Mouse (Mus musculus) megakaryocyte, embryonic 14.5 days (primary cell): ENCODE measurements at regions not wholly inside any gene's neighbourhood (a gene's known extent, or its start where the extent isn't known, plus 50 kb on each side); places are given as distances from the start of the nearest gene placed in this dataset.

Source experiments
- FLI1 ChIP-seq: IDR thresholded peaks from 2 replicates; pipeline ENCODE4 v1.6.1; 2012; ENCODE audit warnings: low read length, inconsistent platforms, mixed read lengths
- GATA1 ChIP-seq: IDR thresholded peaks from 3 replicates; pipeline ENCODE4 v1.6.1; 2012; ENCODE audit warnings: mixed read lengths, low read length, inconsistent platforms, borderline replicate concordance

DNA sequence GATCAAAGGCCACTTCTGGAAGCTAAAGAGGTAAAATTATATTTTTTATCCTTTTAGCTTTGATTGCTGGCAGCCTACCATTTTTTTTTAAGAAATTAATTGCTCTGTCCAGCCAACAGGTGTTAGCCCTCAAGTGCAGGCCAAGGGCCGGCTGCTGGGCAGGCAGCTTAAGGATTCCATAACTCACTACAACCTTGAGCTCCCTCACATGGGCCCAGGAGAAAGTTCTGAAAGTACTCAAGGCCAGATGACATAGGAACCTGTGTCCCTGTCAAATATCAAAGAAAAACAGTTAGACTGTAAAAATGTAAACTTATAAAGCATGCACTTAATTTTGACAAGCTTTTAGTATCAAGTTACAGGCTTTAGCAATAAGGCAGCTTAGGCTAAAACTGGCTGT lies 107.5 kb downstream of the Fam204a start:
- TF ChIP-seq FLI1: no peak
- no peak for TF ChIP-seq GATA1
